Mouse (Mus musculus): Measurements from ENCODE around the gene Snd1. TPM values are rescaled to one million over a fixed set of nuclear protein-coding genes. Genes with fewer than 3 reads are reported as not detected.
A peak's percentile ranks its signal among the peaks of the same experiment; 100 is the strongest.

Gene Snd1
- polyA plus RNA-seq, 1 experiment from 2014 or later = 113 TPM

DNA sequence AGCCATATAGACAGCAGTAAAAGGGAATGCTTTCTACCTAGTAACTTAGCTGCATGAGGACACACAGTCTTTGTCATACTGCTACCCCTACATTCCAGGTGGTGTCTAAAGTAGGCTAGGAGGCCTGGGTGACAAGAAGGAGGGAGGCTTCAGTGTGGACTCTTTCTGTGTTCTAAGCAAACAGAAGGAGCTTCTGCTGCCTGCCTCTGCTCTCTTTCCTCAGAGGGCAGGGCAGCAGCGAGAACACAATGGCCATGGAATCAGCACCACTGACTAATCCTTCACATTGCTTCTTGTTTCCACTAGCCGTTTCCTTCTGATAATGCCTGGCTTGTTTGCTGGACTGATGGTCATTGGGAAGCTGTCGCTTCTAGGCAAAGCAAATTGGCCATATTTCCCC is 316.2 kb downstream of the Snd1 start:
- WGBS = 58% methylated on average over 3 of the region's 3 CpGs
- Histone ChIP-seq H3K4me2 (replicated peaks; ENCODE audit: low read depth, low read length) (no peak overlapping the region), H3K9ac (replicated peaks; ENCODE audit: low read depth, low read length) (no peak overlapping the region), H3K36me3 (ENCODE audit: control insufficient read depth, insufficient read depth, low read length) (peaks cover 7% of the 10 kb centered on the region; the same call in 1 of the 2 replicates), H3K9me3 (ENCODE audit: control insufficient read depth, low read depth, low read length) (no peaks in the 10 kb centered on the region), H3K4me1 (ENCODE audit: control insufficient read depth, insufficient read depth, low read length) (peaks cover 9% of the 10 kb centered on the region; the same call in 1 of the 2 replicates), H3K27ac (ENCODE audit: low read length) (no peak overlapping the region), H3K4me3 (ENCODE audit: low read depth, low read length) (no peak overlapping the region), H3K27me3 (ENCODE audit: control insufficient read depth, insufficient read depth, low read length) (no peaks in the 10 kb centered on the region)
- peak; percentile 14; the same call in 1 of the 2 replicates for ATAC-seq (ENCODE audit: insufficient number of reproducible peaks, insufficient read depth, low FRiP score, low read depth)

DNA sequence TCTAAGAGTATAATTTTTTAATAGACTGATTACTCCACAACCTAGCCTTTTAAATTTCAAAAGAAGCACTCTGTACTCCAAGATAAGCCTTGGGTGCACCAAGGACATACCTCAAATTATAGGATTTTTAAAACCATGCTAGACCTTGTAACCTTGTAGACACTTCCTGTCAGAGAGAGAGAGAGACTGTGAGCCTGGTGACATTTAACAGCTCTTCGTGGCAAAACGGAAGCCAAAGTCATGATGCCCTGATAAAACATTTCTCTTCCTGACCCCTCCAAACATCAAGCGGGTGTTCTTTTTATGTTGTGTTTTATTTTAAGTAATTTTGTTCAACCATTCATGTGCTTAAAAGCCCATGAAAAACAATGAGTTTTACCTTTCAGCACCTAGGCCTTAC is 316.9 kb downstream of the Snd1 start:
- ATAC-seq (ENCODE audit: insufficient number of reproducible peaks, insufficient read depth, low FRiP score, low read depth) = no peak
- Histone ChIP-seq H3K9me3 (ENCODE audit: control insufficient read depth, low read depth, low read length) (no peaks in the 10 kb centered on the region), H3K36me3 (ENCODE audit: control insufficient read depth, insufficient read depth, low read length) (peaks cover 13% of the 10 kb centered on the region; the same call in 1 of the 2 replicates), H3K4me2 (replicated peaks; ENCODE audit: low read depth, low read length) (no peak overlapping the region), H3K27me3 (ENCODE audit: control insufficient read depth, insufficient read depth, low read length) (no peaks in the 10 kb centered on the region), H3K4me3 (ENCODE audit: low read depth, low read length) (no peak overlapping the region), H3K27ac (ENCODE audit: low read length) (no peak overlapping the region), H3K4me1 (ENCODE audit: control insufficient read depth, insufficient read depth, low read length) (peaks cover 9% of the 10 kb centered on the region; the same call in 1 of the 2 replicates), H3K9ac (replicated peaks; ENCODE audit: low read depth, low read length) (no peak overlapping the region)
- WGBS = 73% methylated on average over 3 of the region's 3 CpGs

DNA sequence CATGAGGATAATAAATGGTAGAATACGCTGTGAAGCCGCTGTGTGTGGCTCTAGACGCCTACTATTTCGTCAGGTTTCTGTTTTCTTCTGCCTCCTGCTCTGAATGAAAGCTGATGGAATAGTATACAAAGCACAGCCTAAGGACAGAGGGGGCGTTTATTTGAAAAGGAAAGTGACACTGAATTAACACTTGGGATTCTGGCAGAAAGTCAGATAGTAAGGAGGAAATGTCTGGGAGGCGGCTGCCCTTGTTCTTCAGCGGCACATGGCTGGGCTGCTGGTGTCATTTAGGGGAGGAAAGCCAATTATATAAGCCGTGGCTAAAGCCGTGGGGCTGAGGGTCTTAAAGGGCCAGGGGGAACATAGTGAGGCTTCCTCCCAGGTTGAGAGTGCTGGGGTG is 320.4 kb downstream of the Snd1 start:
- no peaks in the 10 kb centered on the region for H3K27me3 ChIP-seq (ENCODE audit: control insufficient read depth, insufficient read depth, low read length)
- H3K9ac ChIP-seq (replicated peaks; ENCODE audit: low read depth, low read length) = no peak overlapping the region
- no peak overlapping the region for H3K27ac ChIP-seq (ENCODE audit: low read length)
- peaks cover 16% of the 10 kb centered on the region; the same call in 1 of the 2 replicates for H3K36me3 ChIP-seq (ENCODE audit: control insufficient read depth, insufficient read depth, low read length)
- no peak overlapping the region for H3K4me2 ChIP-seq (replicated peaks; ENCODE audit: low read depth, low read length)
- no peak for ATAC-seq (ENCODE audit: insufficient number of reproducible peaks, insufficient read depth, low FRiP score, low read depth)
- WGBS = 37% methylated on average over 9 of the region's 9 CpGs
- H3K4me1 ChIP-seq (ENCODE audit: control insufficient read depth, insufficient read depth, low read length) = peaks cover 9% of the 10 kb centered on the region; the same call in 1 of the 2 replicates
- H3K9me3 ChIP-seq (ENCODE audit: control insufficient read depth, low read depth, low read length) = no peaks in the 10 kb centered on the region
- H3K4me3 ChIP-seq (ENCODE audit: low read depth, low read length) = no peak overlapping the region

DNA sequence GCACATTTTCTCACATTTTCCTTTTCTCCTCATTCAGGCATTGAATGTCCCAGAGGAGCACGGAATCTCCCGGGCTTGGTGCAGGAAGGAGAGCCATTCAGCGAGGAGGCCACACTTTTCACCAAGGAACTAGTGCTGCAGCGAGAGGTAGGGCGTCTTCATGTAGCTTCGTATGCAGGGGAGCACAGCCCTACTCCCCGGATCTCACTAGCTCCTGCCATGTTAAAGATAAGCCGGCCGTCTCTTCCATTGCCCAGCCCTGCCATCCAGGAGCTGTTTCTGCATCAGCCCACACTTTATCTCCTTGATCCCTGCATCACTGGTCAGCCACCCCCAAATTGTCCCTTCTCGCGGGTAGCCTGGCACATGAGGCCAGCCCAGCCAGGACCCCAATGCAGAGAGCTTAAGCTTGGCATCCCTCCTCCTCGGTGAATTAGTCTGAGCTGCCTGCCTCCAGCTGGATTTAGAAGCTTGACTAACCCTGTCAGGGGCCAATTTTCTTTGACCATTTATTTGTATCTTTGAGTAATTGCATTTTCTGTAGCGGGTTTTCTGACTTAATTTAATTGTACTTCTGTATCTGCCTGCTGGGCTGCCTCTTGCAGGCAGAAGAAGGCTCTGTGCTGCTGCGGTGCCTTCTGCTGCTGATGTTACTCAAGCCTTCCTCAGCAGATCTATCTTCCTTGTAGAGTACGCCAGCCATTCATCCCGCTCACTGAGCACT is 321.0 kb downstream of the Snd1 start:
- no peak for ATAC-seq (ENCODE audit: insufficient number of reproducible peaks, insufficient read depth, low FRiP score, low read depth)
- no peak overlapping the region for H3K9ac ChIP-seq (replicated peaks; ENCODE audit: low read depth, low read length)
- no peak overlapping the region for H3K27ac ChIP-seq (ENCODE audit: low read length)
- no peaks in the 10 kb centered on the region for H3K9me3 ChIP-seq (ENCODE audit: control insufficient read depth, low read depth, low read length)
- no peak overlapping the region for H3K4me2 ChIP-seq (replicated peaks; ENCODE audit: low read depth, low read length)
- H3K27me3 ChIP-seq (ENCODE audit: control insufficient read depth, insufficient read depth, low read length) = no peaks in the 10 kb centered on the region
- peaks cover 5% of the 10 kb centered on the region; the same call in 1 of the 2 replicates for H3K4me1 ChIP-seq (ENCODE audit: control insufficient read depth, insufficient read depth, low read length)
- 86% methylated on average over 16 of the region's 16 CpGs for WGBS
- H3K36me3 ChIP-seq (ENCODE audit: control insufficient read depth, insufficient read depth, low read length) = peaks cover 16% of the 10 kb centered on the region; the same call in 1 of the 2 replicates
- no peak overlapping the region for H3K4me3 ChIP-seq (ENCODE audit: low read depth, low read length)

DNA sequence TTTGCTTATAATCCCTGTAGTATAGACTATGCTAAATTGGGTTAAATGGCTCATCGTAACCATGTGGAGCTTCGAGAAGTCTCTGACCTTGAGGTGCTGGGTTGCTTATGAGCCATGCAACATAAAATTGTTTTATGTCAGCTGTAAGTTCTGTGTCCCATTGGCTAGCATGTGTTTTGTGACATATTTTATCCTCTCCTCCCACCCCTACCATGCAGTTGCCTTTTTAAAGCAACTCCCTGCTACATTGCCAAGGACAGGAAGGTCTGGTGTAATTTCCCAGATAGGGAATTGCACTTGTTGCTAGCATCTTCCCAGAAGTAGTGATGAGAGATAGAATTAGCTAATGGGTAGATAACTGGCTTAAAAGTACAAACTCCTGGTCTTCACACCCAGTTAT is 324.9 kb downstream of the Snd1 start:
- Histone ChIP-seq H3K4me1 (ENCODE audit: control insufficient read depth, insufficient read depth, low read length) (0 out of 2 replicates have a peak, but pooled peaks cover 3% of the 10 kb centered on the region), H3K27me3 (ENCODE audit: control insufficient read depth, insufficient read depth, low read length) (no peaks in the 10 kb centered on the region), H3K4me3 (ENCODE audit: low read depth, low read length) (no peak overlapping the region), H3K4me2 (replicated peaks; ENCODE audit: low read depth, low read length) (no peak overlapping the region), H3K27ac (ENCODE audit: low read length) (no peak overlapping the region), H3K9ac (replicated peaks; ENCODE audit: low read depth, low read length) (no peak overlapping the region), H3K36me3 (ENCODE audit: control insufficient read depth, insufficient read depth, low read length) (peaks cover 16% of the 10 kb centered on the region; the same call in 1 of the 2 replicates), H3K9me3 (ENCODE audit: control insufficient read depth, low read depth, low read length) (no peaks in the 10 kb centered on the region)
- ATAC-seq (ENCODE audit: insufficient number of reproducible peaks, insufficient read depth, low FRiP score, low read depth) = no peak
- 93% methylated on average over 2 of the region's 2 CpGs for WGBS

DNA sequence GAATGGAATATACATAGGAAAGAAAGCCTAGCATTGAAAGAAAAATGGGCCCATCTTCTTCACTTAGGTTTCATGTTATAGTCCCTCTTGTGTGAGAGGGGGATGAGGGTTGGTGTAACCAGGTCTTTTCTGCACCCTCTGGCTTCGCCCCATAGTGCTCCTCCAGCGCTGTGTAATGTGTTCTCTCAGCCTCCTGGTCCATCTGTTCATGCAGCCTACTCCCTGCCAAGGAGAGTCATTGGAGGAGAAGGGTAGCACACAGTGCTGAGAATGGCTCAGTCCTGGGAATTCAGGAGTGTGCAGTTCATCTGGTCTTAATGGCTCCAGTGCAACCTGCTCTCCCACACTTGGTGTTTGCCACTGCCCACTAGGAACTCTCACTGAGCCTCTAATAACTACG is 326.0 kb downstream of the Snd1 start:
- no peak for ATAC-seq (ENCODE audit: insufficient number of reproducible peaks, insufficient read depth, low FRiP score, low read depth)
- H3K4me3 ChIP-seq (ENCODE audit: low read depth, low read length) = no peak overlapping the region
- 89% methylated on average over 3 of the region's 3 CpGs for WGBS

DNA sequence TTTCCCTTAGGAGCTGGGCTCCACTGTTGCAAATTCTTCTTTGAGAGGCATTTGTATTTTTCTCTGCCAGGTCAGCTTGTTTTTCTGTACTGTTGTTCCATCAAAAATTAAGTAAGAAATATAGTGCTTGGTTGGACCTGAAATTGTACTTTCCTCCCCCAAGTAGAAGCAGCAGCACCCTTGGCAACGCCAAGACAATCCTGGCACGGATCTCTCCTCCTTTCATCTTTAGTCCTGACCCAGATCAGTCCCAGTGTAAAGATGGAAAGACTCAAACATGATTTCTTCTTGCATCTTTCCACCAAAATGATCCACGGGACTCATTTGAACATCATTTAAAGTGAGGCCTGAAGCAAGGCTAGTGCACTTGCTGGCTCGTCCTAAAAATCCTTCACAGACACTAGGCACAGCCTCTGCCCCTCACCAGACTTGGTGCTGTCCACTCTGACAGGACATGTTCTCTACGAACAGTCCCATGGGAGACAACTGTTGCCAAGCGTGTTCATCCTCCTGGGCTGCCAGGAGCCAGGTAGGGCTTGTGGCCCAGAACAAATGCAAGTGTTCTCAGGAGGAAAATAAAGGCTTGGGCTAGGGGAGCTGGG is 328.8 kb downstream of the Snd1 start:
- Histone ChIP-seq H3K27ac (ENCODE audit: low read length) (no peak overlapping the region), H3K4me3 (ENCODE audit: low read depth, low read length) (no peak overlapping the region), H3K36me3 (ENCODE audit: control insufficient read depth, insufficient read depth, low read length) (no peaks in the 10 kb centered on the region; the same call in 1 of the 2 replicates), H3K27me3 (ENCODE audit: control insufficient read depth, insufficient read depth, low read length) (no peaks in the 10 kb centered on the region), H3K4me1 (ENCODE audit: control insufficient read depth, insufficient read depth, low read length) (no peaks in the 10 kb centered on the region), H3K9ac (replicated peaks; ENCODE audit: low read depth, low read length) (no peak overlapping the region), H3K9me3 (ENCODE audit: control insufficient read depth, low read depth, low read length) (no peaks in the 10 kb centered on the region), H3K4me2 (replicated peaks; ENCODE audit: low read depth, low read length) (no peak overlapping the region)
- 90% methylated on average over 6 of the region's 6 CpGs for WGBS
- no peak for ATAC-seq (ENCODE audit: insufficient number of reproducible peaks, insufficient read depth, low FRiP score, low read depth)

More for the DNA sequence above, 326.0 kb downstream of the Snd1 start:
- no peak overlapping the region for H3K27ac ChIP-seq (ENCODE audit: low read length)
- H3K9me3 ChIP-seq (ENCODE audit: control insufficient read depth, low read depth, low read length) = no peaks in the 10 kb centered on the region
- H3K4me2 ChIP-seq (replicated peaks; ENCODE audit: low read depth, low read length) = no peak overlapping the region
- no peaks in the 10 kb centered on the region for H3K4me1 ChIP-seq (ENCODE audit: control insufficient read depth, insufficient read depth, low read length)
- no peaks in the 10 kb centered on the region for H3K27me3 ChIP-seq (ENCODE audit: control insufficient read depth, insufficient read depth, low read length)
- no peak overlapping the region for H3K9ac ChIP-seq (replicated peaks; ENCODE audit: low read depth, low read length)
- peaks cover 11% of the 10 kb centered on the region; the same call in 1 of the 2 replicates for H3K36me3 ChIP-seq (ENCODE audit: control insufficient read depth, insufficient read depth, low read length)

DNA sequence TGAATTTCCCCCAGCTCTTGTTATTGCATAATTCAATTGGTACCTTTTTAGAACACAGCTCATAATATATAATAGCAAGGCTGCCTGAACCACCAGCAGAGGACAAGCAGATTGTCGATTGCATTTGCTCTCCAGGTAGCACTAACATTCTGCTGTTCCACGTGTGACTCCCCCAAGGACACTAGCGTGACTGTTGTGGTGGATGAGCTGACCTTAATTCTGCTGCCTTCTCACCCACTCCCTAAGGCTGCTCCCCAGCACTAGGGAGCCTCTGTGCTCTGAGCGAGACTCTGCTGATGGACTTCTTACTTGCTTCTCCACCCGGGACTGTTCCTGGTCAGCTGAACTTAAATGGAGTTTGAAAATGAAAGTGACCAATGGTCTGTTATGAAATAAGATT is 329.8 kb downstream of the Snd1 start:
- Histone ChIP-seq H3K4me1 (ENCODE audit: control insufficient read depth, insufficient read depth, low read length) (no peaks in the 10 kb centered on the region), H3K36me3 (ENCODE audit: control insufficient read depth, insufficient read depth, low read length) (no peaks in the 10 kb centered on the region; the same call in 1 of the 2 replicates), H3K27ac (ENCODE audit: low read length) (no peak overlapping the region), H3K4me3 (ENCODE audit: low read depth, low read length) (no peak overlapping the region), H3K9me3 (ENCODE audit: control insufficient read depth, low read depth, low read length) (no peaks in the 10 kb centered on the region), H3K4me2 (replicated peaks; ENCODE audit: low read depth, low read length) (no peak overlapping the region), H3K27me3 (ENCODE audit: control insufficient read depth, insufficient read depth, low read length) (no peaks in the 10 kb centered on the region), H3K9ac (replicated peaks; ENCODE audit: low read depth, low read length) (no peak overlapping the region)
- 92% methylated on average over 5 of the region's 5 CpGs for WGBS
- ATAC-seq (ENCODE audit: insufficient number of reproducible peaks, insufficient read depth, low FRiP score, low read depth) = no peak
